Mouse (Mus musculus): ENCODE results near the gene Snrnp70.

The Snrnp70 gene

GRCm38 (mm10) chr7:45340669-45341068, 54.9 kb downstream of the Snrnp70 start:
- no peaks in the 10 kb centered on the region for H3K36me3 ChIP-seq (ENCODE audit: control insufficient read depth, insufficient read depth, low read length, poor library complexity, severe bottlenecking)
- no peaks in the 10 kb centered on the region for H3K27me3 ChIP-seq (ENCODE audit: control insufficient read depth, insufficient read depth, low read length, poor library complexity, severe bottlenecking)
- DNase-seq (ENCODE audit: low read depth, low spot score) = peak; percentile 30

DNA sequence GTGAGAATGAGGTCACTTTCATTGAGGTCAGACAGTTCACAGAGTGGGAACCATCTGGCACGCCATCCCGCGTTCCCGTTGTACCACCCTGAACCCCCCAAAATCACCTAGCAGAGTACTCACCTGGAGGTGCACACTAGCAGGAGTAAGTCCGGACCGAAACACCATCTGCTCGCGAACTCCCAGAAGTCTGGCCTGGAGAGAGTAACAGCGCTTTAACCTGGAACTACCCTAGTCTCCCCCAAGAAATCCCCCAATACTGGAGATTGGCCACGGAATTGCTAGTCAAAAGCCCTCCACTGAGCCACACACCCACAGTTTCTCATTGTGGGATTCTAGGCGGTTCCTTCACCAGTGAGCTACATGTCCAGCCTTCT, 55.5 kb downstream of the Snrnp70 start:
- no peak for DNase-seq (ENCODE audit: low read depth, low spot score)

GRCm38 (mm10) chr7:45339410-45340065, 56.0 kb downstream of the Snrnp70 start:
- peak; percentile 69 for DNase-seq (ENCODE audit: low read depth, low spot score)
- Histone ChIP-seq H3K27me3 (ENCODE audit: control insufficient read depth, insufficient read depth, low read length, poor library complexity, severe bottlenecking) (no peaks in the 10 kb centered on the region), H3K36me3 (ENCODE audit: control insufficient read depth, insufficient read depth, low read length, poor library complexity, severe bottlenecking) (no peaks in the 10 kb centered on the region)

More for the DNA sequence above, 55.5 kb downstream of the Snrnp70 start:
- no peaks in the 10 kb centered on the region for H3K36me3 ChIP-seq (ENCODE audit: control insufficient read depth, insufficient read depth, low read length, poor library complexity, severe bottlenecking)
- no peaks in the 10 kb centered on the region for H3K27me3 ChIP-seq (ENCODE audit: control insufficient read depth, insufficient read depth, low read length, poor library complexity, severe bottlenecking)

- peak; percentile 54 for DNase-seq (ENCODE audit: low read depth, low spot score)
Observed at GRCm38 (mm10) chr7:45338161-45338911, 57.2 kb downstream of the Snrnp70 start.

GRCm38 (mm10) chr7:45337469-45337868, 58.1 kb downstream of the Snrnp70 start:
- DNase-seq (ENCODE audit: low read depth, low spot score) = no peak
- no peaks in the 10 kb centered on the region for H3K27me3 ChIP-seq (ENCODE audit: control insufficient read depth, insufficient read depth, low read length, poor library complexity, severe bottlenecking)
- H3K36me3 ChIP-seq (ENCODE audit: control insufficient read depth, insufficient read depth, low read length, poor library complexity, severe bottlenecking) = no peaks in the 10 kb centered on the region

More at GRCm38 (mm10) chr7:45338161-45338911, 57.2 kb downstream of the Snrnp70 start:
- H3K27me3 ChIP-seq (ENCODE audit: control insufficient read depth, insufficient read depth, low read length, poor library complexity, severe bottlenecking) = no peaks in the 10 kb centered on the region
- no peaks in the 10 kb centered on the region for H3K36me3 ChIP-seq (ENCODE audit: control insufficient read depth, insufficient read depth, low read length, poor library complexity, severe bottlenecking)

DNA sequence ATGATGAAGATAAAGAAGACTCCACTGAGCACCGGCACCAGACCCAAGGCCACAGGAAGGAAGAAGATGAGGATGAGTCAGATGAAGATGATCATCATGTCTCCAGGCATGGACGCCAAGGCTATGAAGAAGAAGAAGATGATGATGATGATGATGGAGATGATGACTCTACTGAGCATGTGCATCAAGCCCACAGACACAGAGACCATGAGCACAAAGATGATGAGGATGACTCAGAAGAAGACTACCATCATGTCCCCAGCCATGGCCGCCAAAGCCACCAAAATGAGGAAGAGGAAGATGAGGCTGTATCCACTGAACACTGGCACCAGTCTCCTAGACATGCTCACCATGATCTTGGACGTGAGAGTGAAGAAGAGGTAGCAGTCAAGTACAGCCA, 59.2 kb downstream of the Snrnp70 start:
- DNase-seq (ENCODE audit: low read depth, low spot score) = no peak
- H3K36me3 ChIP-seq (ENCODE audit: control insufficient read depth, insufficient read depth, low read length, poor library complexity, severe bottlenecking) = no peaks in the 10 kb centered on the region
- no peaks in the 10 kb centered on the region for H3K27me3 ChIP-seq (ENCODE audit: control insufficient read depth, insufficient read depth, low read length, poor library complexity, severe bottlenecking)

DNA sequence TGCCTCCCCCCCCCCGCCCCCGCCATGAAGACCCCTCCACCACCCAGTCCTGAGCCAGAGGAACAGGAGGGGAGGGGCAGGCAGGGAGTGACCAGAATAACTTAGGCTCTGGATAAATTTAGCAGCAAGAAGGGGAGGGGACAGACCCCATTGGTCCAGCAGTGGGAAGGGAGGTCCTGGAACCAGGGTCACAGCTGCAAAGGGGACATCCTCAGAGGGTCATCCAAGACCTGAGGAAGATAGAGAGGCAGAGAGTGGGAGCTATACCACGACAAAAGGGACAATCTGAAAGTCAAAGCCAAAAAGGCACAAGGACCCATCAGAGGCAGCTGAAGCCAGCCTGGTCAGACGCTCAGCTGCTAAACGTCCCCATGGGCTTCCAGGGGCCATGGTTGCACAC, 60.5 kb downstream of the Snrnp70 start, which contains the start of gene Hrc:
TSS of gene Hrc (plus strand) at position 235 of the 400 bp plus-strand sequence.
- no peaks in the 10 kb centered on the region for H3K27me3 ChIP-seq (ENCODE audit: control insufficient read depth, insufficient read depth, low read length, poor library complexity, severe bottlenecking)
- no peaks in the 10 kb centered on the region for H3K36me3 ChIP-seq (ENCODE audit: control insufficient read depth, insufficient read depth, low read length, poor library complexity, severe bottlenecking)
- DNase-seq (ENCODE audit: low read depth, low spot score) = no peak

DNA sequence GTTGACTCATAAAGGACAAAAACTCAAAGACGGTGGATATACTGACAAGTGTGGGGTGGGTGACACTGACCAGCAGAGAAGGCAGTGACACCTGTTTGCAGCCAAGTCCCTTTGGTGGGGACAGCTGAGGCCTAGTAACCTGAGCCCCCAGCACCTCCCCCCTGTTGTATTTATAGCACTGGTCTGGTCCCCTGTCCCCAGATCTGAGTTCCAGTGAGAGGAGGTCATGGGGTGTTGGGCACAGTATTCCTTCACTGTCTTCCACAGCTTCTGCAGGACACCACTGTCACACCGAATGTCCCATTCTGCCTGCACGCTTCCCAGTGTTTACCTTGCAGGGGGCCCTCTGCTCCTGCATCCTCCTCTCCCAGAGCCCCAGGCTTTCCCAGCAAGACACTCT, 60.9 kb downstream of the Snrnp70 start:
- no peaks in the 10 kb centered on the region for H3K27me3 ChIP-seq (ENCODE audit: control insufficient read depth, insufficient read depth, low read length, poor library complexity, severe bottlenecking)
- H3K36me3 ChIP-seq (ENCODE audit: control insufficient read depth, insufficient read depth, low read length, poor library complexity, severe bottlenecking) = no peaks in the 10 kb centered on the region
- no peak for DNase-seq (ENCODE audit: low read depth, low spot score)

DNA sequence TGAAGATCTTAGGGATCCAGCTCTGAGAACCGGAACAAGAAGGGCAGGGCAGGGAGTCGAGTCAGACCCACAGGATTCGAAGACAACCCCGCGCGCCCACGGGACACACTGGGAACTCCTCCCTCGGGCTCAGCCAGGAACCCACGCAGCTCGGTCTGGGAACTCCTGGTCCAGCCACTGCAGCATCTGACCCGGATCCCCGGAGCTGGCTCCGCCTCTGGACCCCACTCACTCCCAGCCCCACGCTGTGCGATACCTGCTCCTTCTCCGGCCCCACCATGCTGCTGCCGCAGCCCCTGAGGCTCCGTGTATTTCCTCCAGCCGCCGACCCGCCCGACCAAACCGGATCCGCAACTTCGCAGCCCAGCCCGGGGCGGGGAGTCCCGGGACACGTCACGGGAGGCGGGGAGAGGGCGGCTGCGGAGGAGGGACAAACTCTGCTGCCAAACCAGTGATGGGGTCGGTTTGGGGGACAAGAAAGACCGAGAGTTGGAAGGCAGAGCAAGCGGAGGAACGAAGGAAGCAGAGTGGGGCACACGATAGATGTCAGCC, 62.0 kb downstream of the Snrnp70 start, which contains the start of gene Trpm4:
TSS of gene Trpm4 (minus strand) at position 350 of the 552 bp plus-strand sequence.
- peak; percentile 85 for DNase-seq (ENCODE audit: low read depth, low spot score)
- H3K27me3 ChIP-seq (ENCODE audit: control insufficient read depth, insufficient read depth, low read length, poor library complexity, severe bottlenecking) = no peaks in the 10 kb centered on the region
- H3K36me3 ChIP-seq (ENCODE audit: control insufficient read depth, insufficient read depth, low read length, poor library complexity, severe bottlenecking) = no peaks in the 10 kb centered on the region

- no peaks in the 10 kb centered on the region for H3K27me3 ChIP-seq (ENCODE audit: control insufficient read depth, insufficient read depth, low read length, poor library complexity, severe bottlenecking)
- H3K36me3 ChIP-seq (ENCODE audit: control insufficient read depth, insufficient read depth, low read length, poor library complexity, severe bottlenecking) = no peaks in the 10 kb centered on the region
- peak; percentile 49 for DNase-seq (ENCODE audit: low read depth, low spot score)
Observed at GRCm38 (mm10) chr7:45332685-45333425, 62.7 kb downstream of the Snrnp70 start.

DNA sequence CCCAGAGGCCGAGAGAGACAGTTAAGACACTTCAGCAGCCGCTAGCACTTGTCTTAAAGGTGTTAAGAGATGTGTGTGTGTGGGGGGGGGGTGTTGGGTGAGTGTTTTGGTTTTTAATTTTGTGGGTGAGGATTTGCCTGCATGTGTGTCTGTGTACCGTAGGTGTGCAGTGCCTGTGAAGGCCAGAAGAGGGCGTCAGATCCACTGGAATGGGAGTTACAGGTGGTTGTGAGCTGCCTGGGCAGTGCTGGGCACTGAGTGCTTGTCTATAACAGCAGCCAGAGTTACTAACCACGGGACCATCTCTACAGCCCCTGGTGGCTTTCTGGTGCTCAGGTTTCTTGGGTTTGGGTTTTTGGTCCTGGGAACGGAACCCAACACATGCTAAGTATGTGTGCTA, 64.0 kb downstream of the Snrnp70 start:
- no peak for DNase-seq (ENCODE audit: low read depth, low spot score)
- no peaks in the 10 kb centered on the region for H3K27me3 ChIP-seq (ENCODE audit: control insufficient read depth, insufficient read depth, low read length, poor library complexity, severe bottlenecking)
- no peaks in the 10 kb centered on the region for H3K36me3 ChIP-seq (ENCODE audit: control insufficient read depth, insufficient read depth, low read length, poor library complexity, severe bottlenecking)

DNA sequence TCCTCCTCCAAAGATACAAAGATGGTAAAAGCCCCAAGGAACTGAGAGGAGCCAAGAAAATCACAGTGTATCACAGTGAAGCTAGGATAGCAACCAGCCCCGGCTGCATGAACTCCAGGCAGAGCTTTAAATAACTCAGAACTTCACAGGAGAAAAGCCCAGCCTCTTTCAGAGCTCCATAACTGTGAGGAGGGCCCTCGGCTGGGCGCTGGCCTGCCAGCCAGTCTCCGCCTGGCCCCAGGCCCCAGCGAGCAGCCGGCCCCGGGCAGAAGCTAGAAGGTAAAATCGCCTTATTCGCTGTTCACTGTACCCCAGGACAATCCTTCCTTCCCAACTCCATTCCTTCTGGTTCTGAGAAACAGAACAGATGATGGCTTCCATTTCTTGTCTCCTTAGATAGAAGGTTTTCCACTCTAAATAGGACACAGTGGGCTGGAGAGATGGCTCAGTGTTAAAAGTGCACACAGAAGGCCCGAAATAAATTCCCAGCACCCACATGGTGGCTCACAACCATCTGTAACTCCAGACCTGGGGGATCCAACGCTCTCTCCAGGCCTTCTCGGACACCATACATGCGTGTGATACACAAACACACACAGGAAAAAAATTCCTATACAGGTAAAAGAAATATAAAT, 66.6 kb downstream of the Snrnp70 start:
- DNase-seq (ENCODE audit: low read depth, low spot score) = no peak
- Histone ChIP-seq H3K36me3 (ENCODE audit: control insufficient read depth, insufficient read depth, low read length, poor library complexity, severe bottlenecking) (no peaks in the 10 kb centered on the region), H3K27me3 (ENCODE audit: control insufficient read depth, insufficient read depth, low read length, poor library complexity, severe bottlenecking) (no peaks in the 10 kb centered on the region)
